Mouse (Mus musculus) brain, embryonic 14.5 days (tissue): ENCODE measurements around the gene Emc6. TPM values are rescaled to one million over a fixed set of nuclear protein-coding genes. Genes with fewer than 3 reads are reported as not detected.

Experiments
- DNase-seq: peaks from one replicate; pipeline ENCODE4 v3.0.0-alpha.2; 2011; ENCODE audit warnings: low read depth
- CTCF ChIP-seq: fragments of 200-500 bp; IDR thresholded peaks from 2 replicates; pipeline ENCODE4 v1.5.1; 2012; ENCODE audit warnings: inconsistent platforms, mild to moderate bottlenecking, moderate library complexity, borderline replicate concordance; ENCODE audit not compliant: insufficient read depth, insufficient read length; ENCODE audit errors: extremely low read depth
- POLR2A ChIP-seq: fragments of 200-500 bp; IDR thresholded peaks from 2 replicates; pipeline ENCODE4 v1.6.1; 2012; ENCODE audit warnings: mild to moderate bottlenecking, inconsistent platforms, borderline replicate concordance; ENCODE audit not compliant: poor library complexity, insufficient read depth, insufficient read length, severe bottlenecking; ENCODE audit errors: extremely low read depth
- polyA plus RNA-seq: library from polyadenylated mRNA; depleted of rRNA; stranded (reverse); fragments of >200 nt; gene quantifications from 2 replicates; pipeline ENCODE4 v1.2.3, GENCODE M21; 2012; rRNA removed

Gene Emc6
- polyA plus RNA-seq, 1 experiment = 74.7 TPM

- no peak for TF ChIP-seq CTCF
- TF ChIP-seq POLR2A = no peak
- no peak for DNase-seq
Observed at GRCm38 (mm10) chr11:73144261-73144681, 32.6 kb downstream of the Emc6 start.

DNA sequence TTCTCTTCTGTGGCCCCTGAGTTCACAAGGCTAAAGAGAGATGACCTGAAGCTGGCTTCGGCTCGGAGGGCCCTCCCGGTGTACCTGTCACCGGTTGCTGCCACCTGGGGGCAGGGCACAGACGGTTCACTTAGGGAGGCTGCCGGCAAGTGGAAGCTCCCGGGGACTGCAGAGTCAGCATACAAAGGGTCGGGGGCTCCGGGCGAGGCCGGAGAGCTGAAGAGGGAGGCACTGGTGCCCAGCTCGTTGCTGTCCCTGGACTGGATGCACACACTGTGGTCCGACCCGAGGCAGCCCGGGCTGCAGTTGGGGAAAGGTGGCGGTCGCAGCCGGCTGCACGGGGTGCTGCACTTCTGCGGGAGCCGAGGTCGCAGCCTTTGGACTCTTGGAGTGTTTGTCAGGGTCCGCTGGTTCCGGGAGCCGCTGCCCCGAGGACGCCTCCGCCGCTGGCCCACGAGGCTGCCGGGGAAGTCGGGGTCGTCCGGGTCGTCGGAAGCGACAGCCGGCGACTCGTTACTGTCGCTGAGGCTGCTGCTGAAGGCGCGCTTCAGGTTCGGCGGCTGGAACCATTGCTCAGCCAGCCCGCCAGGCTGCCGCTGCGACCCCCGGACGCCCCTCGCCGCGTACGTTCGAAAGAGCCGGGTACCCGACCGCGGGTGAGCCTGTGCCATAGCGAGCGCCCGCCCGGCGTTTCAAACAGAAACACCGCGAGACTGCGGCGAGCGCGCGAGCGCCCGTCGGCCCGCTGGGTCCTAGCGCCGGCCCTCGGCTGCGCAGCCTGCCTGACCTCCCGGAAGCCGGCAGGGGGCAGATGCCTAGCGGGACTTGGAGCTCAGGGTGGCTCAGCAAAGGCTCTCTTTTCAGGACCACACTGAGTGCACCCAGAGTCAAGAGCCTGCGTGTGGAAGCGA lies 39.0 kb downstream of the Emc6 start, which contains the start of gene Haspin:
Gene Haspin, minus strand, starts transcription at position 704 of the 911 bp plus-strand sequence.
- DNase-seq = peak; percentile 95
- TF ChIP-seq POLR2A (peak; percentile 45; the same call in 1 of the 2 replicates), CTCF (peak; percentile 98)

- DNase-seq = peak; percentile 29
- TF ChIP-seq CTCF = no peak
- TF ChIP-seq POLR2A = no peak
Observed at GRCm38 (mm10) chr11:73137116-73137515, 39.7 kb downstream of the Emc6 start.

DNA sequence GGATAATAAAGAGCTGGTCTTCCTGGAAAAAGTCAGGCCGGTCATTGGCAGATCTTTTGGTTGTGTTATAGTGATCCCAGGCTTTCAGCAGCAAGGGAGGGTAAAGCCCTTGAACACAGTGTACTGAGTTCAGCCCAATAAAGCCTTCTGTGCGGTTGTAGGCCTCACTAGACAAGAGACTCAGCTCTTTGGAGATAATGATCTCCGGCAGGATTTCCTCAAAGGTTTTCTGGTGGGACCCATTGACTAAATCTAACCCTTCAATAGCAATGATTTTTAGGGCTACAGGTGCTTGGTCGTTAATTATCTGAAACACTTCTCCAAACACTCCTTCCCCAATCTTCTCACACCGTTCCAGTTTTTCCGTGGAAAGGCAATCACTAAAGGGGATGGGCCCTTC lies 40.2 kb downstream of the Emc6 start:
- no peak for DNase-seq
- TF ChIP-seq CTCF = no peak
- TF ChIP-seq POLR2A = no peak

GRCm38 (mm10) chr11:73134222-73134621 lies 42.6 kb downstream of the Emc6 start:
- no peak for DNase-seq
- TF ChIP-seq POLR2A (no peak), CTCF (no peak)

DNA sequence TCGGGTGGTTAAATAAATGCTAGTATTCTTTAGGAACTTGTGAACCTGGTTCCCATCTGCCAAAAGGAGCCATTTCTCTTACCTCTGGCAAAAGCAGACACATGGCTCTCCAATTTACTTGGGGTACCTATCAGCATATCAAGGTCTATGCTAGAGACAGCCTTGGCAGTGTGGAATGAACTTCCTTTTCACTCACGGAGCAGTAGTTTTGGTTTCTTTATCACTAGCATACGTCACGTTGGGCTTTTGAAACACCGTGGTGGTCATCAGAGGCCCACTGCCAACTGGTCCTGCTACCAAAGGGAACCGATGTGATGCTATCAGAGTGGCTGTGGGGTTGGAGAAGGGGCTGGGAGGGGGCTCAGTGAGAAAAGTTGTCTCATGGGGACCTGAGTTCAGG lies 43.8 kb downstream of the Emc6 start:
- DNase-seq = no peak
- TF ChIP-seq POLR2A (no peak), CTCF (no peak)

- DNase-seq = peak; percentile 5
- no peak for TF ChIP-seq POLR2A
- TF ChIP-seq CTCF = peak; percentile 9; the same call in 1 of the 2 replicates
Observed at GRCm38 (mm10) chr11:73131020-73131419, 45.8 kb downstream of the Emc6 start.

GRCm38 (mm10) chr11:73126495-73126894 lies 50.3 kb downstream of the Emc6 start:
- no peak for DNase-seq
- no peak for TF ChIP-seq POLR2A
- no peak for TF ChIP-seq CTCF

Other genes with a start within 250 kb of the Emc6 start
- 1.0 and 1.4 TPM in 2 replicates for gene Atp2a3, start 215.9 kb downstream of the Emc6 start, polyA plus RNA-seq
- gene P2rx1, start 177.9 kb downstream of the Emc6 start, polyA plus RNA-seq = 0.35 and 0.49 TPM in 2 replicates
- gene Camkk1, start 158.0 kb downstream of the Emc6 start, polyA plus RNA-seq = 18.7 and 20.9 TPM in 2 replicates
- 5.5 and 8.3 TPM in 2 replicates for gene Ncbp3, start 129.3 kb downstream of the Emc6 start, polyA plus RNA-seq
- 0.08 and 0.13 TPM in 2 replicates for gene Itgae, start 86.5 kb downstream of the Emc6 start, polyA plus RNA-seq
- 2.1 and 3.2 TPM in 2 replicates for gene Haspin, start 38.7 kb downstream of the Emc6 start, polyA plus RNA-seq
- 0.44 and 0.53 TPM in 2 replicates for gene P2rx5, start 16.6 kb downstream of the Emc6 start, polyA plus RNA-seq
- gene Tax1bp3, start within 50 bp of the Emc6 start, polyA plus RNA-seq = 91.6 and 112 TPM in 2 replicates
- 25.5 and 25.7 TPM in 2 replicates for gene Ctns, start 22.0 kb upstream of the Emc6 start, polyA plus RNA-seq
- gene Shpk, start 22.4 kb upstream of the Emc6 start, polyA plus RNA-seq = 1.5 and 2.0 TPM in 2 replicates
- gene Trpv1, start 57.3 kb upstream of the Emc6 start, polyA plus RNA-seq = 0.13 and 0.44 TPM in 2 replicates
- 0.14 and 0.27 TPM in 2 replicates for gene Trpv3, start 90.4 kb upstream of the Emc6 start, polyA plus RNA-seq
- gene Aspa, start 152.6 kb upstream of the Emc6 start, polyA plus RNA-seq = 0.57 and 0.82 TPM in 2 replicates
- not detected in 2 replicates for gene Gm49340, start 152.7 kb upstream of the Emc6 start, polyA plus RNA-seq
- 0.05 and 0.08 TPM in 2 replicates for gene Spata22, start 152.7 kb upstream of the Emc6 start, polyA plus RNA-seq
- not detected in 2 replicates for gene Olfr20, start 173.7 kb upstream of the Emc6 start, polyA plus RNA-seq
- not detected in 2 replicates for gene Olfr376, start 194.2 kb upstream of the Emc6 start, polyA plus RNA-seq
- not detected in 2 replicates for gene Olfr1, start 222.6 kb upstream of the Emc6 start, polyA plus RNA-seq